Mouse (Mus musculus) bone marrow macrophage, adult 2 months (primary cell): ENCODE measurements around the gene Bcam.

Experiments used
- CTCF ChIP-seq: IDR thresholded peaks from 2 replicates; pipeline ENCODE4 v1.5.1; 2012; ENCODE audit warnings: low read depth, mild to moderate bottlenecking, low read length, moderate library complexity
- POLR2A ChIP-seq: IDR thresholded peaks from 2 replicates; pipeline ENCODE4 v1.6.1; 2012; ENCODE audit warnings: mild to moderate bottlenecking, low read depth, low read length, borderline replicate concordance

DNA sequence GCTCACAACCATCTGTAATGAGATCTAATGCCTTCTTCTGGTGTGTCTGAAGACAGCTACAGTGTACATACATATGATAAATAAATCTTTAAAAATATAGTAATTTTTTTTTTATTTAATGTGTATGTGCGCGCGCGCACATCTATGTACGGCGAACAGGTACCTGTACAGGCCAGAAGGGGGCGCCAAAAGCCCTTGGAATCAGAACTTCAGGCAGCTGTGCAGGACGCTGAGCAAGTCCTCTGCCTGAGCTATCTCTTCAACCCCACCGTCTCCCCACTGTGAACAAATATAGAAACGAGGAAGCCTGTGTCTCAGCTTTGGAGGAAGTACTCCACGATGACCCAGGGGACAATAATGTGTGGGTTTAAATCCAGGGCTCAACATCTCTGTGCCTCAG is 30.5 kb downstream of the Bcam start:
- TF ChIP-seq CTCF = no peak
- TF ChIP-seq POLR2A = no peak
